8 mouse cellular contexts compared by ENCODE assay signal in the genomic region with DNA sequence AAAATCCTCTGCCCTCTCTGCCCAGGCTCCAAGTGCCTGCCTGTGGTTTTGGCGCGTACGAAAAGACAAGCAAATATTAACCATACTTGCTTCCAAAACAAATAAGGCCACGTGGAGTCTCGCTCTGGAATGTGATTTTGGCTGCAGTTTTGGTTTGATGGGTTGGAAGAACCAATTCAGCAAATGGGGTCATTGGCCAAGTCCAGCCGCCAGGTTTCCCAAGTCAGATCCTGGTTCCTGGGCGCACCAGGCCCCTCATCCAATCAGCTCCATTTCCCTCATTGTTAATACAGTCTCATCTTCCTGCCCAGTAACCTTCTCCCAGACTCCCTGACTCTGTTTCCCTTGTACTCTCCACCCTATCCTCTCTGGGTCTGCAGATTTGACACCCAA. TPM values are rescaled to one million over a fixed set of nuclear protein-coding genes. Genes with fewer than 3 reads are reported as not detected.
DNase-seq lines count a peak whose midpoint lies in the region; ATAC-seq and TF ChIP-seq lines count a peak whose summit lies in the region.

No protein-coding gene starts in this region.

- no peaks in the 10 kb centered on the region for H3K36me3 ChIP-seq in kidney, postnatal 0 days (ENCODE audit: insufficient read depth, low read length)
- no peaks in the 10 kb centered on the region for H3K36me3 ChIP-seq in macrophage (ENCODE audit: inconsistent target)

- DNase-seq in gastrocnemius, postnatal 10 days = peak; percentile 14
- no peak for DNase-seq in gastrocnemius, postnatal 36 days
- peak; percentile 38 to 43 for DNase-seq in heart, adult 9 months (ENCODE audit: low spot score in 2 of 2)
- no peak for DNase-seq in kidney, postnatal 0 days (ENCODE audit: low spot score)
- no peak for DNase-seq in spleen, postnatal 4 days (ENCODE audit: low spot score in 2 of 2)
- no peak for DNase-seq in urinary bladder, postnatal 4 days (ENCODE audit: low spot score in 2 of 2)

- TF ChIP-seq CTCF in kidney, postnatal 0 days (IDR thresholded peaks at IDR 0.05; ENCODE audit: low read depth) = no peak

- intact Hi-C loops in gastrocnemius, postnatal 36 days (cut with DNase I) = loop anchor here (5.0 kb wide), 1 partner anchor 82 kb away; no protein-coding TSS in a partner anchor

- H3K4me3 ChIP-seq in brown adipose tissue, adult 24 weeks (ENCODE audit: insufficient read depth, low read depth, low read length) = peak overlapping the region; percentile 100
- H3K4me3 ChIP-seq in kidney, postnatal 0 days (replicated peaks; ENCODE audit: low read depth, low read length) = peak overlapping the region; percentile 84
- peak overlapping the region; percentile 67 for H3K4me3 ChIP-seq in macrophage (ENCODE audit: inconsistent target)

- peaks cover 30% of the 10 kb centered on the region for H3K4me1 ChIP-seq in brown adipose tissue, adult 24 weeks (ENCODE audit: control insufficient read depth, insufficient read depth, insufficient read length, low read length)
- peaks cover 15% of the 10 kb centered on the region; the same call in 1 of the 2 replicates for H3K4me1 ChIP-seq in kidney, postnatal 0 days (replicated peaks; ENCODE audit: insufficient read depth, low read length)

- peak overlapping the region; percentile 98 for H3K9ac ChIP-seq in kidney, postnatal 0 days (ENCODE audit: low read depth, low read length)

- ATAC-seq in kidney, postnatal 0 days (replicated peaks; ENCODE audit: low FRiP score, low read depth) = no peak

- no peaks in the 10 kb centered on the region for H3K27me3 ChIP-seq in kidney, postnatal 0 days (ENCODE audit: insufficient read depth, low read length)

- peaks cover 55% of the 10 kb centered on the region for H3K79me2 ChIP-seq in macrophage (ENCODE audit: inconsistent target)

- no peaks in the 10 kb centered on the region for H3K9me3 ChIP-seq in kidney, postnatal 0 days (replicated peaks; ENCODE audit: low read length)

- 34% methylated on average over 7 of the region's 7 CpGs for WGBS in kidney, postnatal 0 days
- 70% methylated on average over 7 of the region's 7 CpGs for WGBS in macrophage (ENCODE audit: missing documents)

- H3K27ac ChIP-seq in brown adipose tissue, adult 24 weeks (replicated peaks; ENCODE audit: low read depth, low read length) = peak overlapping the region; percentile 90
- peak overlapping the region; percentile 70; the same call in 1 of the 2 replicates for H3K27ac ChIP-seq in kidney, postnatal 0 days
- H3K27ac ChIP-seq in macrophage = peak overlapping the region; percentile 59

- H3K4me2 ChIP-seq in kidney, postnatal 0 days (ENCODE audit: low read length) = peak overlapping the region; percentile 74

RNA-seq across cellular contexts. Expression of gene Ttc7b, which starts 0.9 kb away (rescaled TPM):
- total RNA-seq in gastrocnemius, postnatal 10 days (2021) = 10 to 100 TPM; 73.3 to 74.1 TPM
- 100 to 1,000 TPM; 138 to 139 TPM for total RNA-seq in gastrocnemius, postnatal 36 days (2021)
- 37.7 and 42.9 TPM in 2 replicates for polyA plus RNA-seq in brown adipose tissue, adult 24 weeks (2012; ENCODE audit: insufficient read depth, insufficient read length, missing spikeins)
- 5.0 and 6.1 TPM in 2 replicates for polyA plus RNA-seq in kidney, postnatal 0 days (2015; fragmentation: Nextera tagmentation; extraction: Ambion mirVana)
- 100 to 1,000 TPM in 17 of 26 experiments, 10 to 100 TPM in 9; 75.1 to 195 (median 117) TPM for total RNA-seq in macrophage (2018; cell fraction: chromatin; rRNA removed)
- 10 to 100 TPM; 21.3 to 44.4 (median 32.3) TPM for total RNA-seq in macrophage (2018; cell fraction: cytosol; rRNA removed)
- 100 to 1,000 TPM in 5 of 26 experiments, 10 to 100 TPM in 21; 40.5 to 130 (median 63.7) TPM for total RNA-seq in macrophage (2018; cell fraction: nucleus; rRNA removed)
- 21.7 to 32.3 TPM (median 29.4 TPM) in 3 replicates for polyA plus RNA-seq in macrophage (2018)

Comparison
In these comparisons a context has a peak if more than half of its experiments do, and no peak if none do; other contexts are left out.
1. DNase-seq: peak in gastrocnemius, postnatal 10 days (single experiment) and heart, adult 9 months (2 of 2); none in gastrocnemius, postnatal 36 days (0 of 2), kidney, postnatal 0 days (single experiment), spleen, postnatal 4 days (0 of 2) and urinary bladder, postnatal 4 days (0 of 2).
2. Peak in every context shown above with its lines, with median percentiles within 50 percentile points of each other: H3K27ac ChIP-seq and H3K4me3 ChIP-seq.